Mouse (Mus musculus) WW6 (cell line): ENCODE results near the gene Has3.

Experiments used
- DNase-seq: peaks from one replicate; pipeline ENCODE4 v3.0.0-alpha.2; 2013; ENCODE audit warnings: low read depth, low spot score

Has3 gene

GRCm38 (mm10) chr8:106932376-106933065 is 62.5 kb downstream of the Has3 start:
- DNase-seq: no peak

DNA sequence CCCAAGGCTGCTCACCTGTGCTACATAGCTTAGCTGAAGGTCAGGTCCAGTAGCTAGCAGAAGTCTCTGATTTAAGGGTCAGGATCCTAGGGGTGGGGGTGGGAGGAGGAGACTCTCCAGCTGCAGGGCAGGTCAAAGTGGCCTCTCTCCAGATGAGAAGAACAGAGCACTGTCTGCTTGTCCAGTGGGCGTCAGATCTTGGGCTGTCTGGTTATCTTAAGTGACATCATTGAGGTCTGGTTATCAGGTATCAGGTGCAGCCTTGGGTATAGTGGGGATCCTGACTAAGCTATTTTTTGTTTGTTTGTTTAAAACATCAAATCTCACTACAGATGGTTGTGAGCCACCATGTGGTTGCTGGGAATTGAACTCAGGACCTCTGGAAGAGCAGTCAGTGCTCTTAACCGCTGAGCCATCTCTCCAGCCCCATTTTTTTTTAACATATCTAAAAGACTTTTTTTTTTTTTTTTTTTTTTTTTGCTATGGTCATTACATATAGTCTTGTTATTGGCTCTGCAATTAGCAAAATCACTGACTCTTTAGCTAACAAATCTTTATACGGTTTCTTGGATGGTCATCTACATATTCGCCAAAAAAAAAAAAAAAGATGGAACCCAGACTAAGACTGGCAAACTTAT is 63.6 kb downstream of the Has3 start:
- DNase-seq: no peak
